Mouse (Mus musculus): ENCODE results near the gene Slc25a22. TPM values are rescaled to one million over a fixed set of nuclear protein-coding genes. Genes with fewer than 3 reads are reported as not detected.

Gene Slc25a22
- polyA plus RNA-seq, 1 experiment from 2014 or later, result 14.1 TPM

- peaks cover 74% of the 10 kb centered on the region for H3K4me1 ChIP-seq (replicated peaks)
Observed at GRCm38 (mm10) chr7:141478270-141478748, 40.6 kb upstream of the Slc25a22 start.

DNA sequence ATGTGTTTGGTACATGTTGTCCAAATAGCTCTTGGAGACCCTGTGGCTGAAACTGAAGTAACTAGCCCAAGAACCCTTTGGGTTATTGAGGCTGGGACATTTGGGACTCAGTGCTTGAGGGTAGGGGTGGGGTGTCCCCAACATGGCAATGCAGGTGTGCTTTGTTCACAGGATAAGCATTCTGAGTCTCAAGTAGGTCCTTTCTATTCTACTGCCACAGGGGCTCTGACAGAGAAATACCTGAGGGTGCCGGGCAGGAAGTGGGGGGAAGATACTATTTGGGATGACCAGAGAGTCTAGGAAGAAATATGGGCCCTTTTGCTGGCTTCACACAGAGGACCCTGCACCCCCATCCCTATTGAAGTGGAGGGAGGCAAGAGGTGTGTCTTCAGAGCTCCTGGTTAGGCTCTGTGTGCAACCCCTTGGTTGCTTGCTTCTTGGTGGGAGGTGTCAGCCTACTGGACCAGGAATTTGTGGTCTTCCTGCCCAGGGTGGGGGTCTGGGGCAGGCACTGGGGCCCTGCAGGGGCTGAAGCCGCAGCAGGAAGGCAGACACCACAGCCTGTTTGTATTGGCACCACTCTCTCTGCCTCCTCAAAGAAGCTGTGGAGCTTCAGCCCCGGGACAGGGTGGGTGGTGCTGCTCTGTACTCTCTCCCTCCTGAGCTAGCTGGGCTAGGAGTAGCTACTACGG is 40.0 kb upstream of the Slc25a22 start:
- no peak for ATAC-seq (replicated peaks; ENCODE audit: insufficient number of reproducible peaks, insufficient read depth, low FRiP score, low read depth)
- Histone ChIP-seq H3K9me3 (replicated peaks) (no peaks in the 10 kb centered on the region), H3K4me2 (peak overlapping the region; percentile 98), H3K27ac (peak overlapping the region; percentile 99), H3K36me3 (peaks cover 2% of the 10 kb centered on the region), H3K4me1 (replicated peaks) (peaks cover 72% of the 10 kb centered on the region), H3K27me3 (no peaks in the 10 kb centered on the region), H3K4me3 (peak overlapping the region; percentile 95; the same call in 1 of the 2 replicates), H3K9ac (peak overlapping the region; percentile 11; the same call in 1 of the 2 replicates)
- 32% methylated on average over 4 of the region's 4 CpGs for WGBS

More at GRCm38 (mm10) chr7:141478270-141478748, 40.6 kb upstream of the Slc25a22 start:
- ATAC-seq (replicated peaks; ENCODE audit: insufficient number of reproducible peaks, insufficient read depth, low FRiP score, low read depth), result no peak
- Histone ChIP-seq H3K27me3 (no peaks in the 10 kb centered on the region), H3K9ac (peak overlapping the region; percentile 11; the same call in 1 of the 2 replicates), H3K27ac (peak overlapping the region; percentile 99), H3K9me3 (replicated peaks) (no peaks in the 10 kb centered on the region), H3K4me3 (no peak overlapping the region), H3K4me2 (peak overlapping the region; percentile 98), H3K36me3 (no peaks in the 10 kb centered on the region)
- 48% methylated on average over 5 of the region's 5 CpGs for WGBS

DNA sequence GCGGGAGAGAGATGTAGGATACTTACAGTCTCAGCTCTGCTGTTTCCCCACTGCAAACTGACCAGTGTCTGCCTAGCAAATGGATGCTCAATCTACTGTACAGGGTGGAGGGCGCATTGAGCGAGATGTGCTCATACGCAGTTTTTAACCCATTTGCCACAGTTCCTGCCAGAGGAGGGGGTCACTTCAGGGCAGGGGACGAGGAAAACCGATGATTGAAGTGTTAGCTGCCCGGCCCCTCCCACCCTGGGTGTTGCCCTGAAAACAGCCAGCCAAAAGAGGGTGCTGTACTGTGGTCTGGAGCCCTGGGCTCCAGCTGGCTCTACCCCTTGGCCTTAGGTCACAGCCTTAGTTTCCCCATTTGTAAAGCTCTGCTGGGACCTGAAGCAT is 39.3 kb upstream of the Slc25a22 start:
- no peak for ATAC-seq (replicated peaks; ENCODE audit: insufficient number of reproducible peaks, insufficient read depth, low FRiP score, low read depth)
- H3K9me3 ChIP-seq (replicated peaks), result no peaks in the 10 kb centered on the region
- H3K36me3 ChIP-seq, result peaks cover 10% of the 10 kb centered on the region
- WGBS, result 9% methylated on average over 7 of the region's 7 CpGs
- peak overlapping the region; percentile 95 for H3K4me3 ChIP-seq
- peak overlapping the region; percentile 99 for H3K27ac ChIP-seq
- no peaks in the 10 kb centered on the region for H3K27me3 ChIP-seq
- peak overlapping the region; percentile 98 for H3K4me2 ChIP-seq
- H3K9ac ChIP-seq, result peak overlapping the region; percentile 43
- H3K4me1 ChIP-seq (replicated peaks), result peaks cover 66% of the 10 kb centered on the region

DNA sequence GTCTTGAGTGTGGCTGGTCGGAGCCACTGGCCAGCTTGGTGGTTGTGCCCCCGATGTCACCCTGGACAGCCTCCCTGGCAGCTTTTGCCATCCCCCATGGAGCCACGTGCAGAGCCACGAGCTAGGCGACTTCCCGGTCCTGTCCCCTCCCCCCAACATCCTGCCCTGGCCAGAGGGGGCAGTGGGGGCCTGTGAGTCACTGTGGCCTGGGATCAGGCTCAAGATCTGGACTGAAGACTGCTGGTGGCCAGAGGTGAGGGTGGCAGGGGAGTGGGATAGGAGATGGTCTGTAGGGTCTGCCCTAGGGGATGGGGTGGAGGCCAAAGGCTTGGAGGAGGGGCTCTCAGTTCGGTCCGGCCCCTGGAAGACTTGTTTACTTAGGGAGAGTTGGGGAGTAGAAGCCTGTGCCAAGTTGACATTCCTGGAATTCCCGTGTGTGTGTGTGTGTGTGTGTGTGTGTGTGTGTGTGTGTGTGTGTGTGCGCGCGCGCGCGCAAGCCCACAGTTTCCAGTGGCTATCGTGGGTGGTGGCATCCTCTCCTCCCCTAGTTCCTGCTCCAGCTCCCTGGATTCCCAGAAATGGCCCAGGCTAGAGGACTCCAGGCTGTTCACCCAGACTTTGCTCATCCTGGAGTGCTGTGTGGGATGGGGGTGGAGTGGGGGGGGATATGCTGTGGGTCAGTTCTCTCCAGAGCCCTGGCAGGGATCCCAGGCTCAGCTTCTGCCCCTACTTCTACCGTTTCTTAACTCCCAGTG is 38.7 kb upstream of the Slc25a22 start:
- Histone ChIP-seq H3K27ac (peak overlapping the region; percentile 99), H3K4me3 (peak overlapping the region; percentile 95), H3K9ac (peak overlapping the region; percentile 75), H3K4me2 (peak overlapping the region; percentile 98), H3K36me3 (peaks cover 12% of the 10 kb centered on the region), H3K4me1 (replicated peaks) (peaks cover 60% of the 10 kb centered on the region), H3K27me3 (no peaks in the 10 kb centered on the region), H3K9me3 (replicated peaks) (no peaks in the 10 kb centered on the region)
- under 1% methylated on average over 11 of the region's 17 CpGs for WGBS
- peak; percentile 65 for ATAC-seq (replicated peaks; ENCODE audit: insufficient number of reproducible peaks, insufficient read depth, low FRiP score, low read depth)

DNA sequence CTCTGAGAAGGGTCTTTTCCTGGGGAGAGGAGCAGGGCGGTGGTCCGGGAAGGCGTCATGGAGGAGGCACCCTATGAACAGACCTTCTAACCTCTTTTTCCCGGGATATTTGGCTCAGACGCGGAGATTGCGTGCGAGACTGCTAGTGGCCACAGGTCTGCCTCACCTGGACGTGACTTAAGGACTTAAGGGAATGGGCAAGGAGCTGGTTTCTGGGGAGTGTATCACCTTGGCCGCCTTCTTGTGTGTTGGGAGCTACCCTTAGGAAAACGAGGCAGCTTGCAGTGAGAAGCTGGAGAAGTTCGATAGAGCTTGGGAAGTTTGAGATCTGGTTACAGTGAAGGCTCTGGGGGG is 38.1 kb upstream of the Slc25a22 start:
- ATAC-seq (replicated peaks; ENCODE audit: insufficient number of reproducible peaks, insufficient read depth, low FRiP score, low read depth), result no peak
- Histone ChIP-seq H3K27ac (peak overlapping the region; percentile 99), H3K4me1 (replicated peaks) (peaks cover 54% of the 10 kb centered on the region), H3K4me2 (peak overlapping the region; percentile 98), H3K9ac (peak overlapping the region; percentile 75), H3K36me3 (peaks cover 19% of the 10 kb centered on the region), H3K27me3 (no peaks in the 10 kb centered on the region), H3K4me3 (peak overlapping the region; percentile 95), H3K9me3 (replicated peaks) (no peaks in the 10 kb centered on the region)
- under 1% methylated on average over 12 of the region's 12 CpGs for WGBS

- H3K9me3 ChIP-seq (replicated peaks), result no peaks in the 10 kb centered on the region
- H3K9ac ChIP-seq, result peak within 1 kb of the TSS; percentile 75
- no peaks in the 10 kb centered on the region for H3K27me3 ChIP-seq
- H3K27ac ChIP-seq, result peak within 1 kb of the TSS; percentile 99
- peak; percentile 41 for ATAC-seq (replicated peaks; ENCODE audit: insufficient number of reproducible peaks, insufficient read depth, low FRiP score, low read depth)
- under 1% methylated on average over 87 of the region's 87 CpGs for WGBS
- H3K4me2 ChIP-seq, result peak within 1 kb of the TSS; percentile 98
- H3K4me1 ChIP-seq (replicated peaks), result peaks cover 51% of the 10 kb centered on the region
- peak within 1 kb of the TSS; percentile 95 for H3K4me3 ChIP-seq
- peaks cover 24% of the 10 kb centered on the region for H3K36me3 ChIP-seq
Observed at GRCm38 (mm10) chr7:141475011-141475804, 37.5 kb upstream of the Slc25a22 start, which contains the start of the genes Polr2l and Tspan4. TSS of gene Polr2l (minus strand) at chr7:141475132. TSS of gene Tspan4 (plus strand) at chr7:141475240.

GRCm38 (mm10) chr7:141474160-141474559 is 36.5 kb upstream of the Slc25a22 start:
- Histone ChIP-seq H3K9ac (peak overlapping the region; percentile 75), H3K36me3 (peaks cover 32% of the 10 kb centered on the region), H3K4me1 (replicated peaks) (peaks cover 60% of the 10 kb centered on the region), H3K27me3 (no peaks in the 10 kb centered on the region), H3K9me3 (replicated peaks) (no peaks in the 10 kb centered on the region), H3K27ac (no peak overlapping the region), H3K4me3 (peak overlapping the region; percentile 95), H3K4me2 (peak overlapping the region; percentile 98)
- WGBS, result 4% methylated on average over 5 of the region's 5 CpGs
- ATAC-seq (replicated peaks; ENCODE audit: insufficient number of reproducible peaks, insufficient read depth, low FRiP score, low read depth), result no peak

- Histone ChIP-seq H3K4me2 (no peak overlapping the region), H3K27me3 (no peaks in the 10 kb centered on the region), H3K9me3 (replicated peaks) (no peaks in the 10 kb centered on the region), H3K4me3 (no peak overlapping the region), H3K27ac (no peak overlapping the region), H3K4me1 (replicated peaks) (peaks cover 65% of the 10 kb centered on the region), H3K9ac (no peak overlapping the region), H3K36me3 (peaks cover 32% of the 10 kb centered on the region)
- whole genome bisulfite sequencing, result 78% methylated on average over 6 of the region's 6 CpGs
- no peak for ATAC-seq (replicated peaks; ENCODE audit: insufficient number of reproducible peaks, insufficient read depth, low FRiP score, low read depth)
Observed at GRCm38 (mm10) chr7:141472763-141473162, 35.1 kb upstream of the Slc25a22 start.

GRCm38 (mm10) chr7:141472226-141472625 is 34.5 kb upstream of the Slc25a22 start:
- H3K4me3 ChIP-seq, result no peak overlapping the region
- 78% methylated on average over 6 of the region's 6 CpGs for WGBS
- peaks cover 32% of the 10 kb centered on the region for H3K36me3 ChIP-seq
- H3K9me3 ChIP-seq (replicated peaks), result no peaks in the 10 kb centered on the region
- H3K4me1 ChIP-seq (replicated peaks), result peaks cover 60% of the 10 kb centered on the region
- H3K9ac ChIP-seq, result no peak overlapping the region
- ATAC-seq (replicated peaks; ENCODE audit: insufficient number of reproducible peaks, insufficient read depth, low FRiP score, low read depth), result no peak
- no peaks in the 10 kb centered on the region for H3K27me3 ChIP-seq
- H3K27ac ChIP-seq, result no peak overlapping the region
- no peak overlapping the region for H3K4me2 ChIP-seq

DNA sequence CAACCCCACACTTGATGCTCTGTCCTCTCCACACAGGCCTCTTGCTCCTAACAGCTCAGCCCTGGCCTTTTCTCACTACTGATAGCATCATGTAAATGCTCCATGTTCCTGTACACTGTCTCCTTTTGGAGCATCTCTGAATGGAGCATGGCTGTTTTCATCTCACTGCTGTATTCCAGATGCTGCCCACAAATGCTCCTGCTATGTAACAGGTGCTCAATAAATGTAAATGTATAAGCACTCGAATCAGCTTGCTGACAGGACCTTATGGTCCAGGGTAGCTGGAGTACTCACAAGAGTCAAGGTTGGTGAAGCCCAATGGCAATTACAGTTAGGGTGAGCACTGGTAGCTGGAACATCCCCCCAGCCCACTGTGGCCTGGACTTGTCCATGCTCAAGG is 33.5 kb upstream of the Slc25a22 start:
- WGBS, result 88% methylated on average over 1 of the region's 1 CpGs
- peaks cover 58% of the 10 kb centered on the region for H3K4me1 ChIP-seq (replicated peaks)

DNA sequence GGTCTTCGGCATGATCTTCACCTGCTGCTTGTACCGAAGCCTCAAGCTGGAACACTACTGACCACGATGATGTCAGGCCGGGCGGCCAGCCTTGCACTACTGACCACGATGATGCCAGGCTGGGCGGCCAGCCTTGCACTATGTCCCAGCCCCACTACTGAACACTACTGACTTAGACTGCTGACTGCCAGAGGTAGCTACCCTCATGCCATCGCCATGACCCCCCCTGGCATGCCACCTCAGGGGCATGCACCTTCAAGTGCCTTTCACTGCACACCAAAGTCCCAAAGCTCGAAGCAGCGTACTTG is 32.9 kb upstream of the Slc25a22 start:
- WGBS, result 92% methylated on average over 10 of the region's 10 CpGs

More for the DNA sequence above, 33.5 kb upstream of the Slc25a22 start:
- Histone ChIP-seq H3K9me3 (replicated peaks) (no peaks in the 10 kb centered on the region), H3K9ac (no peak overlapping the region), H3K4me2 (no peak overlapping the region), H3K36me3 (peaks cover 32% of the 10 kb centered on the region), H3K27ac (no peak overlapping the region), H3K27me3 (no peaks in the 10 kb centered on the region), H3K4me3 (no peak overlapping the region)
- ATAC-seq (replicated peaks; ENCODE audit: insufficient number of reproducible peaks, insufficient read depth, low FRiP score, low read depth), result no peak

More for the DNA sequence above, 32.9 kb upstream of the Slc25a22 start:
- no peak overlapping the region for H3K9ac ChIP-seq
- ATAC-seq (replicated peaks; ENCODE audit: insufficient number of reproducible peaks, insufficient read depth, low FRiP score, low read depth), result no peak
- no peaks in the 10 kb centered on the region for H3K9me3 ChIP-seq (replicated peaks)
- no peak overlapping the region for H3K4me2 ChIP-seq
- H3K4me1 ChIP-seq (replicated peaks), result peaks cover 57% of the 10 kb centered on the region
- no peak overlapping the region for H3K27ac ChIP-seq
- H3K27me3 ChIP-seq, result peaks cover 5% of the 10 kb centered on the region; the same call in 1 of the 2 replicates
- H3K4me3 ChIP-seq, result no peak overlapping the region
- H3K36me3 ChIP-seq, result peaks cover 32% of the 10 kb centered on the region
